Mouse (Mus musculus): ENCODE measurements around the gene Nolc1. TPM values are rescaled to one million over a fixed set of nuclear protein-coding genes. Genes with fewer than 3 reads are reported as not detected.

The Nolc1 gene
- polyA plus RNA-seq, 1 experiment: 38.9 TPM

DNA sequence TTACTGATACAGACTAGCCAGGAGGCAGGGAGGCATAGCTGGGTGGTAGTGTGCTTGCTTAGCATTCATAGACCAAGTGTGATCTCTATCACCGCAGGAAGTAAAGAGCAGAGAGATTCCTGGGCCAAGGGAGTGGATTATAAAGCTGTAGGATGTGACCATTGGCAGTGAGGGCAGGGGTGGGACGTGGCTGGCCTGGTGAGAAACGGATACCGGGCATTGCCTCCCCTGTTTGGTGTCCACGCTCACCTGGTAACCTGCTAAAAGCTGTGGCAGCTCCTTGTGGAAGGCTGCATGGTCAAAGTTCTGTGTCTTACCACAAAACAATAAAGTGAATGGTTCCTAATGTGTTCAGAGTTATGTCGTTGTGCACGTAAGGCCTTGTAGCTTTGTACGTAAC is 9.5 kb downstream of the Nolc1 start:
- Histone ChIP-seq H3K4me1 (ENCODE audit: control insufficient read depth, insufficient read depth, low read length) (peaks cover 5% of the 10 kb centered on the region; the same call in 1 of the 2 replicates), H3K4me3 (replicated peaks; ENCODE audit: insufficient read depth, low read depth, low read length) (no peak overlapping the region), H3K27ac (ENCODE audit: insufficient read depth, low read length) (no peak overlapping the region), H3K27me3 (ENCODE audit: control insufficient read depth, insufficient read depth, low read length) (no peaks in the 10 kb centered on the region)
- WGBS: 93% methylated on average over 8 of the region's 8 CpGs
- no peak for TF ChIP-seq CTCF (IDR thresholded peaks at IDR 0.05; ENCODE audit: borderline replicate concordance, insufficient read depth, low read depth, low read length)
- TF ChIP-seq POLR2A (IDR thresholded peaks at IDR 0.05; ENCODE audit: borderline replicate concordance, insufficient read depth, low read length): no peak
- DNase-seq: no peak

GRCm38 (mm10) chr19:46086337-46086736 is 10.7 kb downstream of the Nolc1 start:
- Histone ChIP-seq H3K4me1 (ENCODE audit: control insufficient read depth, insufficient read depth, low read length) (peaks cover 5% of the 10 kb centered on the region; the same call in 1 of the 2 replicates), H3K27me3 (ENCODE audit: control insufficient read depth, insufficient read depth, low read length) (no peaks in the 10 kb centered on the region), H3K27ac (ENCODE audit: insufficient read depth, low read length) (no peak overlapping the region), H3K4me3 (replicated peaks; ENCODE audit: insufficient read depth, low read depth, low read length) (no peak overlapping the region)
- TF ChIP-seq POLR2A (IDR thresholded peaks at IDR 0.05; ENCODE audit: borderline replicate concordance, insufficient read depth, low read length) (no peak), CTCF (IDR thresholded peaks at IDR 0.05; ENCODE audit: borderline replicate concordance, insufficient read depth, low read depth, low read length) (peak; percentile 51; the same call in 1 of the 2 replicates)
- peak; percentile 24 to 52 for DNase-seq
- WGBS: 48% methylated on average over 3 of the region's 3 CpGs

- H3K4me3 ChIP-seq (replicated peaks; ENCODE audit: insufficient read depth, low read depth, low read length): no peak overlapping the region
- H3K27ac ChIP-seq (ENCODE audit: insufficient read depth, low read length): no peak overlapping the region
- no peak for TF ChIP-seq POLR2A (IDR thresholded peaks at IDR 0.05; ENCODE audit: borderline replicate concordance, insufficient read depth, low read length)
- no peak for TF ChIP-seq CTCF (IDR thresholded peaks at IDR 0.05; ENCODE audit: borderline replicate concordance, insufficient read depth, low read depth, low read length)
- H3K4me1 ChIP-seq (ENCODE audit: control insufficient read depth, insufficient read depth, low read length): peaks cover 5% of the 10 kb centered on the region; the same call in 1 of the 2 replicates
- DNase-seq: peak; percentile 34 to 42
- H3K27me3 ChIP-seq (ENCODE audit: control insufficient read depth, insufficient read depth, low read length): no peaks in the 10 kb centered on the region
- whole genome bisulfite sequencing: 27% methylated on average over 7 of the region's 7 CpGs
Measured at GRCm38 (mm10) chr19:46087871-46088270, 12.2 kb downstream of the Nolc1 start.

- H3K4me1 ChIP-seq (ENCODE audit: control insufficient read depth, insufficient read depth, low read length): peaks cover 5% of the 10 kb centered on the region; the same call in 1 of the 2 replicates
- no peak for DNase-seq
- 93% methylated on average over 4 of the region's 4 CpGs for WGBS
- H3K27ac ChIP-seq (ENCODE audit: insufficient read depth, low read length): no peak overlapping the region
- H3K27me3 ChIP-seq (ENCODE audit: control insufficient read depth, insufficient read depth, low read length): no peaks in the 10 kb centered on the region
- no peak overlapping the region for H3K4me3 ChIP-seq (replicated peaks; ENCODE audit: insufficient read depth, low read depth, low read length)
- TF ChIP-seq POLR2A (IDR thresholded peaks at IDR 0.05; ENCODE audit: borderline replicate concordance, insufficient read depth, low read length) (no peak), CTCF (IDR thresholded peaks at IDR 0.05; ENCODE audit: borderline replicate concordance, insufficient read depth, low read depth, low read length) (no peak)
Measured at GRCm38 (mm10) chr19:46091641-46092040, 16.0 kb downstream of the Nolc1 start.

DNA sequence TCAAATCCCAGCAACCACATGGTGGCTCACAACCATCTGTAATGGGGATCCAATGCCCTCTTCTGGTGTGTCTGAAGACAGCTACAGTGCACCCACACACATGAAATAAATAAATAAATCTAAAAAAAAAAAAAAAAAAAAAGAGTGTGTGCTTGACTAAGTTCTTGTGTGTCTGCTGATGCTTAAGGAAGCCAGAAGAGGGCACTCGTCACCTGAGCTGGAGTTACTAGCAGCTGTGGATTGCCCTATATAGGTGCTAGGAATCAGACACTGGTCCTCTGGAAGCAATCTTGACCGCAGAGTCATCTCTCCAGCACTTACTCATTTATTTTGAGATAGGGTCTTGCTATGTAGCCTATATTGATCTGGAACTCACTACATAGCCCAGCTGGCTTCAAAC is 18.5 kb downstream of the Nolc1 start:
- Histone ChIP-seq H3K4me3 (replicated peaks; ENCODE audit: insufficient read depth, low read depth, low read length) (no peak overlapping the region), H3K4me1 (ENCODE audit: control insufficient read depth, insufficient read depth, low read length) (no peaks in the 10 kb centered on the region), H3K27ac (ENCODE audit: insufficient read depth, low read length) (no peak overlapping the region), H3K27me3 (ENCODE audit: control insufficient read depth, insufficient read depth, low read length) (no peaks in the 10 kb centered on the region)
- TF ChIP-seq CTCF (IDR thresholded peaks at IDR 0.05; ENCODE audit: borderline replicate concordance, insufficient read depth, low read depth, low read length): no peak
- no peak for TF ChIP-seq POLR2A (IDR thresholded peaks at IDR 0.05; ENCODE audit: borderline replicate concordance, insufficient read depth, low read length)
- WGBS: 97% methylated on average over 2 of the region's 2 CpGs
- DNase-seq: no peak

DNA sequence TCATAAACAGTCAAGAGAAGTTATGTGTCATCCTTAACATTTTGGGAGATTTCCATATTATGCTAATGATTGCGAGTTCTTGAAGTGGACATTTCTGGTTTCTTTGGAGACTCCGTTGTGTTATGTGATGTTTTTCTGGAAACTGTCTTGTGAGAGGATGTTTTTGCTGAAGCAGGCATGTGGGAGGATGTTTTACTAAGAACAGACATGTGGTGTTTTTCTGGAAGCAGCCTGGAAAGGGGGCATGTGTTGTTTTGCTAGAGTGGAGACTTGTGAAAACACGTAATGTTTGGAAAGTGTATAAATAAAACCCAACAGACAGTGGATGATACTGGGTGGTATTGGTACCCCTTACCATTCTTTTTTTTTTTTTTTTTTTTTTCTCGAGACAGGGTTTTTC is 19.6 kb downstream of the Nolc1 start:
- WGBS: 92% methylated on average over 4 of the region's 4 CpGs
- no peak for TF ChIP-seq CTCF (IDR thresholded peaks at IDR 0.05; ENCODE audit: borderline replicate concordance, insufficient read depth, low read depth, low read length)
- no peak for TF ChIP-seq POLR2A (IDR thresholded peaks at IDR 0.05; ENCODE audit: borderline replicate concordance, insufficient read depth, low read length)
- H3K27ac ChIP-seq (ENCODE audit: insufficient read depth, low read length): no peak overlapping the region
- no peak overlapping the region for H3K4me3 ChIP-seq (replicated peaks; ENCODE audit: insufficient read depth, low read depth, low read length)
- no peaks in the 10 kb centered on the region for H3K4me1 ChIP-seq (ENCODE audit: control insufficient read depth, insufficient read depth, low read length)
- no peaks in the 10 kb centered on the region for H3K27me3 ChIP-seq (ENCODE audit: control insufficient read depth, insufficient read depth, low read length)
- no peak for DNase-seq

GRCm38 (mm10) chr19:46096396-46096795 is 20.7 kb downstream of the Nolc1 start:
- H3K27ac ChIP-seq (ENCODE audit: insufficient read depth, low read length): no peak overlapping the region
- no peak for TF ChIP-seq CTCF (IDR thresholded peaks at IDR 0.05; ENCODE audit: borderline replicate concordance, insufficient read depth, low read depth, low read length)
- no peak for TF ChIP-seq POLR2A (IDR thresholded peaks at IDR 0.05; ENCODE audit: borderline replicate concordance, insufficient read depth, low read length)
- H3K4me1 ChIP-seq (ENCODE audit: control insufficient read depth, insufficient read depth, low read length): no peaks in the 10 kb centered on the region
- H3K4me3 ChIP-seq (replicated peaks; ENCODE audit: insufficient read depth, low read depth, low read length): no peak overlapping the region
- H3K27me3 ChIP-seq (ENCODE audit: control insufficient read depth, insufficient read depth, low read length): no peaks in the 10 kb centered on the region
- no peak for DNase-seq
- 82% methylated on average over 5 of the region's 5 CpGs for WGBS

DNA sequence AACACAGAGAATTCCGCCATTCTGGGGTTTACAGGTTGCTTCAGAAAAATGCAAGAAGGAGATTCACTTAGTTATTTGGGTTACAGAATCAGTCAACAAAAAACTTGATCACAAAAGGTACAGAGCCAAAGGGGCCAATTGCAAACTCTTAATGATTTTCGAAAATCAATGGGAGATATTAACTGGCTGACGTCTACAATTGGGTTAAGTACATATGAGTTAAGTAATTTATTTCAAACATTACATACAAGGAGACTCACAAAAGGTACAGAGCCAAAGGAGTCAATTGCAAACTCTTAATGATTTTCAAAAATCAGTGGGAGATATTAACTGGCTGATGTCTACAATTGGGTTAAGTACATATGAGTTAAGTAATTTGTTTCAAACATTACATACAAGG is 23.9 kb downstream of the Nolc1 start:
- TF ChIP-seq CTCF (IDR thresholded peaks at IDR 0.05; ENCODE audit: borderline replicate concordance, insufficient read depth, low read depth, low read length) (no peak), POLR2A (IDR thresholded peaks at IDR 0.05; ENCODE audit: borderline replicate concordance, insufficient read depth, low read length) (no peak)
- Histone ChIP-seq H3K4me1 (ENCODE audit: control insufficient read depth, insufficient read depth, low read length) (no peaks in the 10 kb centered on the region), H3K4me3 (replicated peaks; ENCODE audit: insufficient read depth, low read depth, low read length) (no peak overlapping the region), H3K27ac (ENCODE audit: insufficient read depth, low read length) (no peak overlapping the region), H3K27me3 (ENCODE audit: control insufficient read depth, insufficient read depth, low read length) (no peaks in the 10 kb centered on the region)
- DNase-seq: no peak
- 91% methylated on average over 3 of the region's 3 CpGs for WGBS
